ENCODE assay signal across 25 mouse cellular contexts in the genomic region with DNA sequence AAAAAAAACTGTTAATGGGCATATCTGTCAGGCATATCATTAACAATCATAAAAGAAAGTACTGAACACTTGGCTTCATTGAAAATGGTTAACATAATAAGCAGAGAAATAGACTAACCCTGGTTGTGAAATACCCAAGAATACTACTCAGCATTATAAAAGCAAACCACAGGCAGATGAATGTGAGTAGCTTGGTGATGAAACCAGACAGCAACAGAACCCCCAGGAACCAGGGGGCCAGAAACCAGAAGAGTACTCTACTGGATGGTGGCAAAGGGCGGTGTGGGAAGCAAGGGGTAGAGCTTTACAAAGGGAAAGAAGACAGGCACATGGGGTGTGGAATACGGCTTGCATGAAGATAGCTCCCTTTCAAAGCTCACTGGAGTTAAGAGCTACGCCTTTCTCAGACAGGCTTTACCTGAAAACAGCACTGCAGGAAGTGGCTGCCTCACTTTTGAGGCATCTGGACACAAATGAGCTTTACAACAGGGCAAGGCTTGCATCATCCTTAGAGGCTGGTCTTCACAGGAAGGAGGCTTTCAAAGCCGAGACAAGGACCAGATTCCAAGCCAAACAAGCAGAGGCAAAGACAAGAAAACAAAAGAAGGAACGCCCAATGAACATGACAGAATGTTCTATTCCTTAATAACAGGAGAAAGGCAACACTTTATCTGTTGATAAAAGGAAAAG. TPM values are rescaled to one million over a fixed set of nuclear protein-coding genes. Genes with fewer than 3 reads are reported as not detected.
A peak's percentile ranks its signal among the peaks of the same experiment; 100 is the strongest.
DNase-seq lines count a peak whose midpoint lies in the region; ATAC-seq and TF ChIP-seq lines count a peak whose summit lies in the region.
"Had no signal": no experiment of that assay in that cellular context is flagged by ENCODE, and none has a peak within 500 bp of the region (broad histone marks: within the 10 kb centered on the region; RNA-seq: fewer than 3 reads in every experiment).

No protein-coding gene starts in this region.

- H3K4me2 ChIP-seq in stomach, embryonic 16.5 days (ENCODE audit: low read depth, low read length): no peak overlapping the region
- H3K4me2 ChIP-seq: embryonic facial prominence, embryonic 12.5 days; forebrain, embryonic 15.5 days; hindbrain, embryonic 12.5 days; liver, embryonic 11.5 days had no signal

- 78% methylated on average over 5 of the region's 5 CpGs for WGBS in stomach, embryonic 16.5 days

- H3K36me3 ChIP-seq in stomach, embryonic 16.5 days (ENCODE audit: control insufficient read depth, insufficient read depth, low read length): no peaks in the 10 kb centered on the region
- H3K36me3 ChIP-seq: embryonic facial prominence, embryonic 12.5 days; forebrain, embryonic 15.5 days; heart, embryonic 10.5 days; hindbrain, embryonic 12.5 days had no signal

- H3K4me1 ChIP-seq in embryonic fibroblast, embryonic 13.5 days (ENCODE audit: control insufficient read depth, insufficient read depth, low read length): 0 out of 2 replicates have a peak, but pooled peaks cover 2% of the 10 kb centered on the region
- H3K4me1 ChIP-seq in stomach, embryonic 16.5 days (ENCODE audit: control insufficient read depth, insufficient read depth, low read length): peaks cover 14% of the 10 kb centered on the region

- no peaks in the 10 kb centered on the region for H3K27me3 ChIP-seq in stomach, embryonic 16.5 days (ENCODE audit: control insufficient read depth, insufficient read depth, low read length)
- H3K27me3 ChIP-seq: embryonic facial prominence, embryonic 12.5 days; forebrain, embryonic 15.5 days; hindbrain, embryonic 12.5 days had no signal

- no peaks in the 10 kb centered on the region for H3K9me3 ChIP-seq in stomach, embryonic 16.5 days (replicated peaks; ENCODE audit: control insufficient read depth, low read length)
- H3K9me3 ChIP-seq: embryonic facial prominence, embryonic 12.5 days; forebrain, embryonic 15.5 days; G1E; heart, embryonic 10.5 days; hindbrain, embryonic 12.5 days had no signal

- no peak overlapping the region for H3K4me3 ChIP-seq in embryonic fibroblast, embryonic 13.5 days (ENCODE audit: insufficient read depth, low read length)
- no peak overlapping the region for H3K4me3 ChIP-seq in stomach, embryonic 16.5 days (replicated peaks; ENCODE audit: low read length)
- no peak overlapping the region for H3K4me3 ChIP-seq in layer of hippocampus, adult 2 months
- H3K4me3 ChIP-seq: embryonic facial prominence, embryonic 12.5 days; forebrain, embryonic 15.5 days; heart, embryonic 10.5 days; hindbrain, embryonic 12.5 days had no signal

- peak overlapping the region; percentile 79 for H3K27ac ChIP-seq in embryonic fibroblast, embryonic 13.5 days (ENCODE audit: insufficient read depth, low read length)
- H3K27ac ChIP-seq in stomach, embryonic 16.5 days (ENCODE audit: low read length): peak overlapping the region; percentile 57
- H3K27ac ChIP-seq in layer of hippocampus, adult 2 months: no peak overlapping the region
- H3K27ac ChIP-seq: embryonic facial prominence, embryonic 12.5 days; forebrain, embryonic 15.5 days; heart, embryonic 10.5 days; hindbrain, embryonic 12.5 days had no signal

- no peak for TF ChIP-seq CTCF in embryonic fibroblast, embryonic 13.5 days (IDR thresholded peaks at IDR 0.05; ENCODE audit: borderline replicate concordance, insufficient read depth, low read length)
- TF ChIP-seq CTCF in layer of hippocampus, adult 2 months (conservative IDR thresholded peaks at IDR 0.05): no peak

- ATAC-seq in CD4-positive, CD25-positive, alpha-beta regulatory T cell, adult 4 months: no peak
- ATAC-seq in stomach, embryonic 16.5 days (ENCODE audit: insufficient read depth, low FRiP score): no peak
- ATAC-seq: forebrain, embryonic 15.5 days; inflammation-experienced regulatory T-cells, adult 6 months; midbrain, embryonic 16.5 days had no signal

- no peak overlapping the region for H3K9ac ChIP-seq in stomach, embryonic 16.5 days (ENCODE audit: low read length)
- H3K9ac ChIP-seq: embryonic facial prominence, embryonic 12.5 days; forebrain, embryonic 15.5 days; hindbrain, embryonic 12.5 days had no signal

- DNase-seq in CD4-positive, CD25-positive, alpha-beta regulatory T cell, adult 2 months (ENCODE audit: low read depth, low spot score): peak; percentile 28
- DNase-seq in MN1 (ENCODE audit: low spot score): peak; percentile 58
- no peak for DNase-seq in cerebellum, postnatal 36 days
- DNase-seq in layer of hippocampus, adult 2 months (ENCODE audit: low spot score in 2 of 2): no peak
- DNase-seq in cerebellum, adult 9-11 months: no peak
- DNase-seq: adrenal gland, postnatal 36 days; cerebellum, adult 8-10 months; gastrocnemius, postnatal 36 days; kidney, adult 2 months; kidney, postnatal 10 days; lung, adult 2 months; lung, postnatal 4 days; retina, postnatal 1 day; thymus, postnatal 4 days had no signal

- peak; percentile 31; the same call in 1 of the 2 replicates for TF ChIP-seq POLR2A in embryonic fibroblast, embryonic 13.5 days (IDR thresholded peaks at IDR 0.05; ENCODE audit: low read depth, low read length)

RNA-seq across cellular contexts. Expression of gene Hdac4, which starts 12.3 kb away (rescaled TPM):
- polyA plus RNA-seq in CD4-positive, CD25-positive, alpha-beta regulatory T cell, adult 4 months (2017; shearing (Covaris generic)): 10 to 100 TPM; 61.6 to 72.5 TPM
- polyA plus RNA-seq in embryonic fibroblast, embryonic 13.5 days (2011; ENCODE audit: insufficient read length, low read depth, missing spikeins): 21.8 and 30.0 TPM in 2 replicates
- 15.7 and 18.8 TPM in 2 replicates for polyA plus RNA-seq in stomach, embryonic 16.5 days (2015; fragmentation: Nextera tagmentation; extraction: Ambion mirVana)
- total RNA-seq in layer of hippocampus, adult 2 months (2021): 100 to 1,000 TPM in 1 of 2 experiments, 10 to 100 TPM in 1; 97.2 to 106 TPM

Comparison
In these comparisons a context has a peak if more than half of its experiments do, and no peak if none do; other contexts are left out.
1. DNase-seq: peak in CD4-positive, CD25-positive, alpha-beta regulatory T cell, adult 2 months (single experiment) and MN1 (single experiment); none in cerebellum, postnatal 36 days (0 of 2), layer of hippocampus, adult 2 months (0 of 2) and cerebellum, adult 9-11 months (single experiment).